Mouse (Mus musculus) common myeloid progenitor, adult 5-6 weeks (primary cell): ENCODE data around the gene Ribc1. TPM values are rescaled to one million over a fixed set of nuclear protein-coding genes. Genes with fewer than 3 reads are reported as not detected.

Source experiments
- ATAC-seq: replicated peaks from 2 replicates; pipeline ENCODE4 v1.8.0; 2016; ENCODE audit warnings: low read depth, mild to moderate bottlenecking, moderate TSS enrichment, inconsistent platforms; ENCODE audit not compliant: poor library complexity, severe bottlenecking
- total RNA-seq: library from RNA; stranded (forward); fragments of 200-1000, 187-1606 nt; gene quantifications from 2 replicates; pipeline ENCODE4 v1.2.3, GENCODE M21; 2017

The Ribc1 gene
- 1.2 and 1.6 TPM in 2 replicates for total RNA-seq

DNA sequence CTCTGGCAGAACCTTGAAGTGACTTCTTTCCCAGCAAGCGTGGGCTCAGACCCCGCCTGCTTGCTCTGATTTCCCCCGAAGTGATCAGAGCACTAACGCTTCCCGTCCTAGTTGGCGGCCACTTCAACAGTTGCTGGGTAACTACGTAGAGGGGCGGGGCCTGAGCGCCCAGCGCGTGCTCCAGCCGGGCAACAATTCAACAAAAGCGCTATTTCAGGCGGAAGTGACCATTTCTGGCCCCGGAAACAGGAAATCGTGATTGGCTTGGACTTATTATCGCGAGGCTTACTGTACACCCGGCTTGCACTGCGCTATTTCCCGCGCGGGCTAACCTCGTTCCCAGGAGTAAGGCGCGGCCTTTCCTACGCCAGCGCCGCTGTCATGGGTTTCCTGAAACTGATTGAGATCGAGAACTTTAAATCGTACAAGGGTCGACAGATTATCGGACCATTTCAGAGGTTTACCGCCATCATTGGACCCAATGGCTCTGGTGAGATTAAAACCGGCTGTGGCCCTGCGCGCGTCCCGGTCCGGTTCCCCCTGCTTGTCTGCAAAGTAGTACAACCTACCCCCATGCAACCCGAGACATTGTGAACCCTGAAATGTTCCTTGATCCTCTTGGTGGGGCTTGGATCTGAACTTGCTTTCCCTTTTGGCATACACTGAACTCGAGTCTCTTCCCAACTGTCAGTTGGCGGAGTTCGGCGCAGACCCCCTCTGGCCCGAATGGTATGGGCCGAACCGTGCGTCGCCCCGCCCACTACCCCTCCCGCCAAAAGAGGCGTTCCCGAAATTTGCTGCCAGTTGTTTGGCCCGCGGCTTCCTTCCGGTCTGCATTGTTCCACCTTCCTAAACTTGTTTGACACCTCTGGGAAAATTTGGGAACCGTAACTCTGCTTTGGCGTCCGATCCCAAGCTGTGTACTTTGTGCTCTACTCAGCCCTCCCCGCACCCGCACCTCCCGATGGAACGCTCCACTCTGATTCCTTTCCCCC lies at the start of gene Ribc1, which contains the start of gene Smc1a:
Ribc1 (minus strand) TSS at position 145 of the 995 bp plus-strand sequence.
Smc1a (plus strand) TSS at position 278 of the 995 bp plus-strand sequence.
- ATAC-seq, result peak; percentile 87

DNA sequence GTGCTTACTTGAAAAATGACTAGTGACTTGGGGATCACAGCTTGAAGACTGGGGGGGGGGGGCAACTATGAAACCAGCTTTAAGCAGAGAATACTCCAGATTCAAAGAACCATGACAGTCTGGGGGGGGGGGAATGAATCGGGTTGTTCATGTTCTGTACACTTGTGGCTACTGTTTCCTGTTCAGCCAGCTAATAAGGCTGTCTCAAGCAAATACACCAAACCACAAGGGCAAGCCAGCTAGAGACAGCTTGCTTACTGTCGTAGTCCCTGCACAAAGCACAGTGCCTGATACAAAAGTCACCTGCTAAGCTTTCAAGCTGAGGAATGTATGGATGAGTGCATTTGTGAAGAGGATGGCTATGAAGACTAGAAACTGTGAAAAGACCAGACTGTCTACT lies 49.6 kb upstream of the Ribc1 start:
- peak; percentile 80 for ATAC-seq

DNA sequence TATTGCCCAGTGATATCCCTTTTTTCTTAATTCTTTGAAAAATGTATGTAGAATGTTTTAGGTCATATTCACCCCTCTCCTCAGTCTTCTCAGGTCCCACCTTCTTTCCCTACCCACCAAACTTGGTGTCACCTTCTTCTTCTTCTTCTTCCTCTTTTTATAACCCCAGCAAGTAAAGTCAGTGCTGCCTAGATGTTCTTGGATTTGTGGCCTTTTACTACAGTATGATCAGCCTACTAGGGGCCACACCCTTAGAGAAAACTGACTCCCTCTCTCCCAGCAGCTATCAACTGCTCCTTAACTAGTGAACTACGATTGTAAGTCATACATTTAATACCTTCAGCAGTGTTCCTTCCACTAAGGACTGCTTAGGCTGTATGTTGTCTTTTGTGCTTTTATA lies 38.0 kb upstream of the Ribc1 start:
- no peak for ATAC-seq

DNA sequence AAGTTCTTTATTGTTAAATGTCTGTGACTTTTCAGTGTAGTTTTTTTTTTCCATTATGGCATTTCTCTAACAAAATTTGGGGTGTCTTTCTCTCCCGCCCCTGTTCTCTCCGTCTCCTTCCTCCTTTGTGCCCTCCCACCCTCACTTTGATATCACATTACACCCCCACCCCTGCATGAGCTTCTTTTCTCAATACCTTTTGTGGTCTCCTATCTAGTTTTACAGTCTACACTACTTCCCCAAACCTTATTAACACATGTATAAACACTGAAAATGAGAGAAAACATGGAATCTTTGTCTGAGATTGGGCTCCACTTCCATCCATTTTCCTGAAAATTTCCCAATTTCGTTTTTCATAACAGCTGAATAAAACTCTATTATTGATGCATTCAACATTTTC lies 36.5 kb upstream of the Ribc1 start:
- ATAC-seq, result no peak

DNA sequence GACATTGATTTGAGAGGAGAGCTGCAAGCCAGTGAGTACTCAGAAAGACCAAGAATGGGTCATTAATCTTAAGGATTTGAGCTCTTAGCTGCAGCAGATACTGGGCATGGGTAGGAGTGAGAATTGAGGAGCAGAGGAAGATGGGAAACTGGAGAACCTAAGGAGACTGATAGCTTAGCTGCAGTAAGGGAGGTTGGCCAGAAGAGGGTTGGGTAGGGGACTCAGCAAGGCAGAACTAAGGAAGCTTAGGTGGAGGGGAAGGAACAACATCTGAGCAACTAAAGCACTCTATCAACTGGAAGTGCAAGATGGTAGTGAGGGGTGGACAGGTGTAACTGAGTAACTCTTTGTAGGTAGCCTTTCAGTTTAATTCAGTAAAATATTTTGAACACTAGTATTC lies 31.1 kb upstream of the Ribc1 start:
- ATAC-seq, result no peak

DNA sequence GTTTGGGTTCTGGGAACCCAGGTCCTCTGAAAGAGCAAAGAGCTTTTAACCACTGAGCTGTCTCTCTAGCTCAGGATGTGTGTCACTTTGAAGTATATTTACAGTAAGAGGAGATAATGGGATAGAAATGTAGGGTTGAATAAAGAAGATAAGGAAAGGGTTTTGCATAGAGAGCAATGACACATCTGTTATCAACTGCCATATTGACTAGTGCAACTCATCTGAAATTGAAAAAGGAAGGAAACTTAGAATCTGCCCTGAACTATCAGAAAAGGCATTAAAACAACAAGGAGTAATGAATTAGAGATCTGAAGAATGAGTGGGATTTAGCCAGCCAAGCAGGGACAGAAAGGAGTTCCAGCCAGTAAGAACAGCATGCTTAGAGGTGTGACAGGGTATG lies 23.8 kb upstream of the Ribc1 start:
- peak; percentile 47; the same call in 1 of the 2 replicates for ATAC-seq

DNA sequence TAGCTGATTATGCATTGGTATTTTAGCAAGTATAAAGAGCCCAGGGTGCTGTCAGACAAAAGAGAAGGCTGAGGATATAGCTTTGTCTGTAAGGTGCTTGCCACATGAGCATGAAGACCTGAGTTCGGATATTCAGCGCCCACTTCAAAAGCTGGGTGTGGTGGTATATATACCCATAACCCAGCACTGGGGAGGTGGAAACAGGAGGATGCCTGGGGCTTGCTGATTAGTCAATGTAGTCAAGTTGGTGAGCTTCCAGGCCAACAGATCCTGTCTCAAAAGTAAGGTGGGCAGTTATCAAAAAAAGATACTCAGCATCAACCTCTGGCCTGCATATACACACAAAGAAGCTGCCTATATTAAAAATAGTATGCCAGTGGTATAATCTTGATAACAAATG lies 3.2 kb upstream of the Ribc1 start:
- ATAC-seq, result no peak

DNA sequence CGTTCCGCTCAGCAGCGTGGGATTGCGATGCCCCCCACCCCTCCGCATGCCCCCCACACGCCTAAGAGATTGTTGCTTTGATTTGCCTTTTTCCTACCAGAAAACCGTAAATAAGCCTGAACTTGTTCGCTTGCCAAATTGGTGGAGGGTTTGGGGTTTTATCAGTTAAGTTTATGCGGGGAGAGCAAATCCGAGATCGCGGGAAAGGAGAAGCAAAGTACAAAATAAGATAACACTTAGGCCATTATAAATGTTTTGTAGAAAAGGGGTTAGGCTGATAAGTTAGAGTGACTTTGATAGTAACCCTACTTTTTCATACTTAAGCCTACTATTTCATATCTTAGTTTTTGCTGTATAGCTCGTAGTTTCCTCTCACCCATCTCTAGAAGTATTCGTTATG lies 1.1 kb upstream of the Ribc1 start:
- ATAC-seq, result no peak

DNA sequence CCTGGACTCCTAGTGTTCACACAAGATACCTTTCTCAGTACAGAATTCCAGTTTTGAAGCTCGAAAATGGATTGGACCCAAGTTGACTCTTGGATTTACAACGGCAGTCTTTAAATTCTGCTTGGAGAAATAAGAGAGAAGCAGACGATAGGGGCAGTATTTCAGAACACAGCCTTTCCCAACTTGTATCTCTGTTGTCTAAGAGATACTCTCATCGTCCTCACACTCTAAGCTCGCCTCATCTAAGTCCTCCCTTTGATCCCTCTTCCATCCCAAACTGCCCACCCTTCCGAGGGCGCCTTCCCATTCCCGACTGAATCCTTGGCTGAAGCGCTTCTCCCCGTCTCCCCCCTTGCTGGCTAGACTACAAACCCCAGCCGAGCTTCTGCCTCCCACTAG lies 344 bp downstream of the Ribc1 start:
- ATAC-seq, result peak; percentile 10

DNA sequence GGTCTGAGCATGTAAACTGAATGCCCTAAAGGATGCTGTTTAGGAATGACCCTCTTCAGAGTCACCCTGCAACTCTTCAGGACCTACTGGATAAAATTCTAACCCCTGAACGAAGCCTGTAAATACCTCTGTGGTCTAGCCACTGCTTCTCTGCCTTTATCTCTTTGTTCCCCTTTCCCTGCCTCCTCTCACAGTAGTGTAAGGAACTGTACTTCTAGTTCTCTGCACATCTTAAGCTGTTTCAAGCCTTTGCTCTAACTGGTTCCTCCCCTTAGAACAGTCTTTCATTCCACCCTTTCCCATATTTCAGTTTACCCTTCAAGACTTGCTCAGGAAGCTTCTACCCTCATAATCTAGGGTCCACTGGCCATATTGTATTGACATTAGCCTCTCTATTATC lies 8.2 kb downstream of the Ribc1 start:
- ATAC-seq, result peak; percentile 50; the same call in 1 of the 2 replicates

DNA sequence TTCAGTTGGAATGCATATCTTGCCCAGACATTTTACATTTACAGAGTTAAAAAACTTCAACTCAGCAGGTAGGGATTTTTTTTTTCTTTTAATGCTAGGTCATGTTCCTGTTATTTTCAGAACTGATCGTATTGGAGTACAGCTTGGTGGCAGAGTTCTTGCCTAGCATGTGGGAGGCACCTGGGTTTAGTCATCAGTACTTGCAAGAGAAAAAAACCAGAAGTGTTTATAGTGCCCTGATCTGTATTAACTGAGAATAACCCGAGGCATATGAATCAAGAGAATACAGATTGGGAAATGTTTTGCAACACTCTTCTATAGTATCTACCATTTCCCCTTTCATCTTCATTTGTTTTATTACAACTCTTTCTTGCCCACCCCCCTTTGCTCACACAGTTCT lies 13.2 kb downstream of the Ribc1 start:
- ATAC-seq, result no peak

DNA sequence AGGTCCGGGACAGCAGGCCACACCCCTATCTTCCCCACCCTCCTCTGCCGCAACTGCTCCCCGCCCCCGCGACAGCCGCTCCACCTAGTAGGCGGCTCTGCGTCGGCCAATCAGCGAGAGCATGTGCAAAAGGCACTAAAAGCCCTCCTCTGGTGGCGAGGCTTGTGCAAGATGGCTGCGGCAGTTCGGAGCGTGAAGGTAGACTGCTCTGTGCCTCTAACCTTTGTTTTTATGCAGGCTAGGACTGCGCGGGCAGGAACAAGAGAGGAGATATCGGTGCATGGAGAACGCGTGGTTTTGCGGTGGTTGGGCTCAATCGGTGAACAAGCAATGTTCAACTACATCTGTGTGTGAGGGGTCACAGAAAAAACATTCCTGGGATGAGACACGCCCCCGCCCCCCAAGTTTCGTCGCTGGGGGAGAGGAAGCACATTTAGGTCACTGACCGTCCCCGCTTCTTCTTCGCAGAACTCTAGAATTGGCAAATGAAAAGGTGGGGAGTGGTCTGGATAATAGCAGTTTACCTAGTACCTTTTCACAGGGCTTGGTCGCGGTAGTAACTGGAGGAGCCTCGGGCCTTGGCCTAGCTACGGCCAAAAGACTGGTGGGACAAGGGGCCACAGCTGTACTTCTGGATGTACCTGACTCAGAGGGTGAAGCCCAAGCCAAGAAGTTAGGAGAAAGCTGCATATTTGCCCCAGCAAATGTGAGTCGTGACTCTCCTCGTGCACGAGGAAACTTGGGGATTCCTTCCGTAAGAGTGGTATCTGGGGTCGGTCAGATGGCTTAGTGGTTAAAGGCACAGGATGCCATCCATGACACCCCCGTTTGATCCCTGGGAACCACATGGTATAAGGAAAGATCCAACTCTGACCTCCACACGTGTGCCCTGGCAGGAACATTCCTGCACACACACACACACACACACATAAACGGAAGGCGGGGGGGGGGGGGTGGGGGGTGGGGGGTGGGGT lies 14.1 kb downstream of the Ribc1 start, which contains the start of gene Hsd17b10:
Hsd17b10 (plus strand) TSS at position 109 of the 974 bp plus-strand sequence.
- peak; percentile 100 for ATAC-seq

DNA sequence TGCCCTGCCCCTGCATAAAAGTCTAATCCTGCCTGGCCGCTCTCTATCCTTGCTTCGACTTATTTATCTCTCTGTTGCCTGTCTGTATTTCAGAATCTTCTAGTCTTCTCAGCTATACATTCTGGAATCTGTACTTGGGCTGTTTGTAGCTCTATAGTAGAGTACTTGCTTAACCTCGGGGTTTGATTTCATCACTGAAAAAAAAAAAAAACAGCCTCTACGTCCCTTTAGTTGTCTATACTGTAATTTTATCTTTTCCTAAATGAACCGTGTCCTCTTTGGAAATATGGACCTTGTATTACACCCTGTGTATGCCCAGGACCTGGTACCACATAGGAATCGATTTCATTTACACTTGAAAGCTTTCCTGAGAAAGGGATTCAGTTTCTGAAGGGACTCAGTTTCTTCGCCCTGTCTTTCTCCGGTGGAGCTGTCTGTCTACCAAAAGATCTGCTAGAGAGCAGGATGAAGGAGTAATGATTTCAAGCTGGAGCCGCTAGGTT lies 14.9 kb downstream of the Ribc1 start:
- ATAC-seq, result no peak

DNA sequence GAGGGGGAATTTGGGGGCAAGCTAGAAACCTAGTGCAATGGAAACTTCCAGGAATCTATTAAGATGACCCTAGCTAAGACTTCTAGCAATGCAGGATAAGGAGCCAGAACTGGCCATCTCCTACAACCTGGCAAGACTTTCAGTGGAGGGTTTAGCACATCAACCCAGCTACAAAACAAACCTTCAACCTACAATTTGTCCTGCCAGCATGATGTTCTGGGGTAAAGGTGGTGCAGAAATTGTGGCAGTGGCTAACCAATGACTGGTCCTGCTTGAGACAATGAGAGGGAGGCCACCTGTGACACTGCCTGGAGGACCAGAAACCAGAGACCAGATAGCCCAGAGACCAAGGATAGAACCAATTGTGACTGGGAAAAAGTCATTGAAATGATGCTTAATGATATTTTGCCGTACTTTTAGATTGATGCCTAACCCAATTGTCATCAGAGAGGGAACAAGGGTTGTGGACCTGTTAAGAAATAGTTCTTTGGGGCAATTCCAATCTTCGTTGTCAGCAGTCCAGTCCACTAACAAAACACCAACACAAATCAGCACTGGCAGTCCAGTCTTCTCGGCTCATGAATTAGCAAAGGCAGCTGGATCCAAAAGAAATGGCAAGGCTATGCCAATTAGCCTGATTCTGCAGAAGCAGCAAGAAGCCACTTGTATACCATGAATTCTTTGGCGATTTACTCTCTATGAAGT lies 16.9 kb downstream of the Ribc1 start:
- ATAC-seq, result no peak

Other genes with a start within 250 kb of the Ribc1 start
- gene Huwe1, start 215.5 kb downstream of the Ribc1 start, total RNA-seq, result 161 and 197 TPM in 2 replicates
- 84.8 and 85.6 TPM in 2 replicates for gene Hsd17b10, start 14.4 kb downstream of the Ribc1 start, total RNA-seq
- 293 and 367 TPM in 2 replicates for gene Smc1a, start 133 bp upstream of the Ribc1 start, total RNA-seq
- 1.1 and 3.7 TPM in 2 replicates for gene Iqsec2, start 128.0 kb upstream of the Ribc1 start, total RNA-seq
- 39.6 and 59.4 TPM in 2 replicates for gene Kdm5c, start 216.7 kb upstream of the Ribc1 start, total RNA-seq